Mouse (Mus musculus): Measurements from ENCODE around the gene Ptpn1. TPM values are rescaled to one million over a fixed set of nuclear protein-coding genes. Genes with fewer than 3 reads are reported as not detected.

Ptpn1 gene
- total RNA-seq, 2 experiments from 2014 or later: 43.1 to 50.2 TPM

DNA sequence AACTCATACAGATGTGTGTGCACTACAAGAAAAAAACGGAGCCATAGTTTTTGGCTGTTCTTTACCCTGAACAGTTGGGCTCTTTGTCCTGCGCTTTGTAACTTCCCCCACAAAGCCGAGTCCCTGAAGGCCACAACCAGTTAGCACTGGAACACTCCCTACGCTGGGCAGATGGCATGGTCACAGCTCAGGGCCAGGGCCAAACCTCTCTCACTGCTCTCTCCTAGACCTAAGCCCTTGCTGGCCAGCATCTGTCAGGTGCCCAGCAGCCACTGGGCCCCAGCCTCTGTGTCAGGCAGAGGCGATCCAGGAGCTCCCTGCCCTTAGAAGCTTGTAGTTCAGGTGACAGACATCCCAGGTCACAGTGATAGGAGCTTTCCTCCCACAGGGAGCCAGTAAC lies 13.6 kb downstream of the Ptpn1 start:
- DNase-seq: peak; percentile 51

DNA sequence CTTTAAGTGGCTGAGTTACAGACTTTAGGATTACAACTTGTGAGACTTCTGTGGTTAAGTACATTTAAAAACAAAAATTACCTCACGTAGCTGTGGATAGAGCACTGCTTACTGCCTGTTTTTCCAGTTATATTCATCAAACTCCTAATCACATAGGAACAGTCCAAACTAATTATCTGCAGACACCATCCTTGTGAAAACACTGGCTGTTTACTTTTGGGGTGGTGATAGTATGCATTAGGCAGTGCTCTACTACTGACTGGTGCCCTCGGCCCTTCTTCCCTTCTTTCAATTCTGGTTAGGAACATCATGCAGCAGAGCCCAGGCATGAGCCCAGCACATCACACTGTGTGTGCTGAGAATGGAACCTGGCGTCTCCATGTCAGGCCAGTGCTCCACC lies 15.4 kb downstream of the Ptpn1 start:
- DNase-seq: no peak

DNA sequence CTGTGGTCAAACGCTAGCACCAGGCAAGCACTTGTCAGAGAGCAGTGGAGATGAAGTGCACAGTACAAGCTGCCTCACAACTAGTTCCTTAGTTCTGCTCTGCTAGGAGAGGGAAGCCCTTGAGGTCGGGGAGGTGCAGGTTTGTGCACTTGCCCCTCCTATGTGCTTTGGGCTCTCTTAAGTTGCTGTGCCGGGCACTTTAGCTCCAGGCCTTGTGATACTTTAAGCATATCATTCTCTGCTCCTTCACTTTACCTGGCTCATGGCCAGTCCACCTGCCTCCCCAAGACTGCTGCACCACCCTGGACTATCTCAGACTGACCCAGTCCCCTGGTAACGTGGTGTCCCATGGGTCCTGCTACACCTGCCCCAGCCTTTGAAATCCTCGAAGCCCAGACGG lies 16.2 kb downstream of the Ptpn1 start:
- DNase-seq: no peak

DNA sequence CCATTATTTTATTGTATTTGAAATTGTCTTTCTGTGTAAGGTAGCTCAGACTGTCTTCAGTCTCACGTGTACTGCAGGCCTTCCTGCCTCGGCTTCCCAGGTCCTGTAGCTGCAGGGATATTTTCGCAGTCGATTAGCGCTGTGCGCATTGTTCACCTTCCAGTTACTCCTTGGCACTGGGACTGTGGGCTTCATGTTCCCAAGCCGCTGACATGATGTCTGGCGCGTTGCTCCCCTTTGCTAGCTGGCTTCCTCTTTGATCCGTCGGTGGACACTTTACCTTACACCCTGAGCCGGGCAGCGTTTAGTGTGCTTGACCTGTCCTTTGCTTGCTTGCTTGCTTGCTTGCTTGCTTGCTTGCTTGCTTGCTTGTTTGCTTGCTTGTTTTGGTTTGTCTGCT lies 16.7 kb downstream of the Ptpn1 start:
- no peak for DNase-seq

DNA sequence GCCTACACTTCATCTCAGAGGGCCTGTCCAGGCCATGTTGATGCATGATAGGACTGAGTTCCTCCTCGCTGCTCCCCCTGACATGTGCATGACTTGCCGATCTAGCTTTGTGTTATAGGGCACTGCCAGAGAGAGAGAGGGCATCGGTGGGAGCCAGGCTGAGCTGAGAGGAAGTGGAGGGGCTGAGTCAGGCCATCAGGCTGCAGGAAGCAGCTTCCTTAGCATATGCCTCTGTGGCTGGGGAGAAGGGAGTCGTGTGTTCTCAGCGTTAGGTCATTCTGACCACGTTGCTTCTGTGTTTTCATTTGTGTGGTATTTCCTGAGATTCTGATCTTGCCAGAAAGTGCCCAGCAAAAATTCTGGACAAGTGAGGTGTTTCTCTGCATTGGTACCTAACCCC lies 17.4 kb downstream of the Ptpn1 start:
- no peak for DNase-seq

DNA sequence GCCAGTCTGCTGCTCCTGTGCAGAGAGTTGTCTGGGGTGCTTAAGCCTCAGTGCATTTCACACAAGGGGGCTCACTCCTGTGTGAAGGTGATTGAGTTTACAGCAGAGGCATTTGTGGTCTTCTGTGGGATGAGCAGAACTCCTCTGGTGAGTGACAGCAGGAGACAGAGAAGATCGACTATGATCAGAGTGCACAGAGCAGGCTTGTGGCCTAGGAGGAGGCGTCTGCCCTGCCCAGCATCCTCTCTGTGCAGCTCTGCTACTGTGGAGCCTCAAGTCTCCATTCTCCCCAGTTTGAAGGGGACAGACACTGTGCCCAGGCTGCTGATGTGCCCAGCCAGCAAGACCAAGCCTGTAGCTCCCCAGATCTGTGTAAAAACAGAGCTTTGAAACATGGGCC lies 18.0 kb downstream of the Ptpn1 start:
- DNase-seq: no peak

DNA sequence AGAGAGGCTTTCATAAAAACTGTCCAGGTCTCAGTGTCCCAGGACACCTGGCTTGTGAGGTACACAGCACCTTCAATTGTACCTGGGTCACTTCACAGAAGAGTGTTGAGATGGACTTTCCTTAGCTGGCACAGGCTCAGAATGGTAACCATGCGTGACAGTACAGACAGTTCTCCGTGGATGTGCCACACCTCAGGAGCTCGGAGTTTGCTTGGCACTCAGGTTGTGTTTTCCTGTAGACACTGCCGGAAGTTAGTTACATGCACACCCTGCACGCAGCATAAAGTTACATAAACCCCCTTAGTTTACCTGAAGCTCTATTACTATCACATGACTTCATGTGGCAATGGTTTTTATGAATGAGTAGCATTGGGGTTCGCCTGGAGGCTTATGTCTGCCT lies 18.8 kb downstream of the Ptpn1 start:
- DNase-seq: no peak

DNA sequence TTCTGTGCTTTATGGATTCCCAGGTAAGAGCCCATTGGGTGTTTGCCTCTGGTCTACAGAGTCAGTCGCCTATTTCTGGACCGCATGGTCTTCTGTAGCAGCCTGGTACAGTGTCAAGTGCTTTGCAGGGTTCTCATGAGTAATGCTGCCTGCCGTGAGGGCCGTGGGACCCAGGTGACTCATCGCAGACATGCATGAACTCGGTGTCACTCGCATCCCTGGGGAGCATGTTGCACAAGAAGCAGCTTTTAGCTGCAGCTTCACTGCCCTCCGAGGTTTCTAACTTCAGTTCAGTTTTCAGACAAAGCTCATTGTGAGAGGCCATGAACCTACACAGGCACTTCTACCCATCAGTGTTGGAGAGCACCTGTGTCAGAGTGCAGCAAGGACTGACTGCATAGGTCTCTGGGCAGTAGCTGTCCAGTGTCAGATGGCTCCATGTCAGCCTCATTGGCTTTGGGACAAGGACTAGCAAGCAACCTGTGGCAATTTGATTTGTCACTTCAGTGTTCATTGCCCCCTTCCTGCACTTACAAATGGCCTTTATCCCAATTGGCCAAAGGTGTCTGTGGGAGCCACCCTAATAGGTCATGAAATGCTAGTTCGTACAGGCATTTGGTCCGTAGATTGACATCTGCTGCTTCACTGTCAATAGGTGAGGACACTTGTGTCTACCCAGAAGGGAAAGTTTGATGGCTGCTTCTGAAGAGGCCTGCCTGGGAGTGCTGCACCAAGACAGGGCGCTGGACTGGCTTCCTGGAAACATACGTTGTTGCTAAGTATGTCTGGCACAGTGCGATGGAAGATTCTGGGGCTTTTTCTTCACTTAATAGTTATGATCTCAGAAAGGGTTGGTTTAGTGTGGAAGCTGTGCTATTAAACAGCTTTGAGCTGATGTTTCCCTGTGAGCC lies 19.7 kb downstream of the Ptpn1 start:
- DNase-seq: peak; percentile 63

DNA sequence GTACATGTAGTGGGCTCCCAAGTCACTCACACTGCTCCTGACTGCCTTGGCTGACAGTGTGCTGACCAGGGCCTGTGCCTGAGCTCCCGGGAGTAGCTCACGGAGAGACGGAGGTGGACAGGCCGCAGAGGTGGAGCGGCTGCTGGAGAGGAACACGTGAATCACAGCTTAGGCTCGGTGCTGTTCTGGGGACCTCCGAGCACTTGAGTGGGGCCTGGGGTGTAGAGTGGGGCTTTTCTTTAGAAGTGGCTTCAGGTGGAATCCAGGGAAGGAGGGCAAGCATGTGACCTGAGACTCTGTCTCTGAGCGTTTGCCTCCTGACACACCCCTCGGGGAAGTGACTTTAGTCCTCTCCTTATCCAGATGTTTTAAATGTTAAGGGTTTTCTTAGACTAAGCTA lies 22.0 kb downstream of the Ptpn1 start:
- no peak for DNase-seq

DNA sequence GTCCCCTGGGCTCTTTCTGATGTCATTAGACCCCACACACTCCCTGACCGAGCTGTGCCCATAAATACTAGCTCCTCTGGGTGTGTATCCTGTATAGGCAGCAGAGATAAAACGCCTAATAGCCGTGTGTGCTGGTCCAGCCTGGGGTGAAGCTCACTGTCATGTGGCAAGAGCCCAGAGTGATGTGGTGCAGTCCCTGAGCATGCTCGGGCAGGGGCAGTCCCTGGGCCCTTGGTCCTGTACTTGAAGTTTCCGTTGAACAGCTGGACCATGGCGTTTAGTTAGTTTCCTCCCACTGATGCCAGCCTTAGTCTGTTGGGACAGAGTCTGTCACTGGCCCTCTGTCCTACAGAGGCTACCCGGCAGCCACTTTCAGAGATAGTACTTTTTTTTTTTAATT lies 23.1 kb downstream of the Ptpn1 start:
- no peak for DNase-seq

DNA sequence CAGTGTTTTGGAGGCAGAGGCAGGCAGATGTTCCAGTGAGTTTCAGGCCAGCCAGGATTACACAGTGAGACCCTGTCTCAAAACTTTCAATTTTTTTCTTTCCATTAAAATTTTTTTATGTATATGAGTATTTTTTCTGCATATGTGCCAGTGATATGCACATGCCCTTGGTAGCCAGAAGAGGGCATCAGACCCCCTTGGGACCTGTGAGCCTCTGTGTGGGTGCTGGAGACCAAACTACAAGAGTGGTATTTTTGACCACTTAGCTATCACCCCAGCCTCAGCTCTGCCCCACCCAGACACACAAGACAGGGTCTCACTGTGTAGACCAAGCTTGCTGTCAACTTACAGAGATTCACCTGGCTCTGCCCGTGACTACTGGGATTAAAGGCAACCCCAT lies 25.7 kb downstream of the Ptpn1 start:
- no peak for DNase-seq

DNA sequence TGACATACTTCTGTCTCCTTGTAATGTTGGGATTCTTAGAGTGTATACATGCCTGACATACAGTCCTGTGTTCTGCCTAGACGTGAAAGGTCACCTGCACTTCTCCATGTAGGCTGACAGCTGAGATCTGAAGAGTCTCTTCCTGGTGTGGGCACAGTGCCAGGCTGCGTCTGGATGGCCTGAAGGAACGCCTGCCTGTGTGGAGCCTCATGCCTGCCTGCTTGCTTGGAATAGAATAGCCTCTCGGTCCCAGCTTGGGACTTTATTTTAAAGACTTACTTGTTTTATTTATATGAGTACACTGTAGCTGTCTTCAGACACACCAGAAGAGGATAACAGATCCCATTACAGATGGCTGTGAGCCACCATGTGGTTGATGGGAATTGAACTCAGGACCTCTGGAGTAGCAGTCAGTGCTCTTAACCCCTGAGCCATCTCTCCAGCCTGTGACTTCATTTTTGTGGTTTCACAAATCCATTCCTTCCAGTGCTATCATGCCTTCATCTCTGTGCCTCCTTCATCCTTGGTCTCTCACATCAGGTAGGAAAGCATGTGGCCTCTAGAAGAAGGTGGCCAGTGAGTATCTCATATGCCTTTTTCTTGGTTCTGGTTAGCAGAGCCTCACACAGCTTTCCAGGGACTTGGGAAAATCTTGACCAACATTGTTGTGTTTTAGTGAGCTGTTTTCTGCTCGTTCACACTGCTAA lies 26.4 kb downstream of the Ptpn1 start:
- peak; percentile 71 for DNase-seq

DNA sequence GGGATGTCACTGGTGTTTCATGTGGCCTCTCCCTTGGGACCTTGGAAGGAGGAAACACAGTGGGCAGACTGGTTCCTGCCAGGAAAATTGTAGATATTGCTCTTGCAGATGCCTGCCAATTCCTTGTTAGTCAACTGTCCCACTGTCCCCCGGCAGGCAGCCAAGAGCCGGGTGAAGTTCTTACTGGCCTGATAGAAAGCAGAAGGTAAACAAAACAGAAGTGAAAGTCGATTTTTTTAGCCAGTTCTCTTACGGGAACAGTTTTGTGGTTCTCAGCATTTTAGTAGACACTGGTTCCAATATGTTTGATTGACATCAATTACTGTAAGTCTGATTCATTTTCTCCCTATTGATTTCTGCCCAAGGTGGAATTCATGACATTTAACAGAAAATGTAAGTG lies 27.0 kb downstream of the Ptpn1 start:
- DNase-seq: peak; percentile 93

DNA sequence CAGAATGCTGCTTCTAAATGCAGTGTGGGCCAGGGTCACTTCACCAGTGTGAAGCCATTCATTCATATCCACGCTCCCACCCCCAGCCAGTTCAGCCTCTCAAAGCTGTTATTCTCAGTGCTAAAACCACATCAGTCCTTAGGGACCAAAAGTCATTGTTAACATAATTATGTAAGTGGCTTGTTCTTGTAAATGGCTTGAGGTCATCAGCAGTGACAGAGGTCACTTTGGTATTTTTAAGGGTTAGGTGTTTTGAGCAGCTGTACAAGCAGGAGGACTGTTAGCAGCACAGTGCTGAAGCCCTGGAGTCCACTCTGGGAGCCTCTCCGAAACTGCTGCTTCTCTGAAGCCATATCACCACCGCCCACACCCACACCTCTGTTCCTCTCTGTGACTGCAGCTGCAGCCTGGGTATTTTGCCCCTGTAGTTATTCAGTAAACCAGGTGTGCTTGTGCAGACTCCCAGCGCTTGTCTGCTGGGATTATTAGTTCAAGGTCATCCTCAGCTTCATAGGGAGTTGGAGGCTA lies 27.6 kb downstream of the Ptpn1 start:
- no peak for DNase-seq

DNA sequence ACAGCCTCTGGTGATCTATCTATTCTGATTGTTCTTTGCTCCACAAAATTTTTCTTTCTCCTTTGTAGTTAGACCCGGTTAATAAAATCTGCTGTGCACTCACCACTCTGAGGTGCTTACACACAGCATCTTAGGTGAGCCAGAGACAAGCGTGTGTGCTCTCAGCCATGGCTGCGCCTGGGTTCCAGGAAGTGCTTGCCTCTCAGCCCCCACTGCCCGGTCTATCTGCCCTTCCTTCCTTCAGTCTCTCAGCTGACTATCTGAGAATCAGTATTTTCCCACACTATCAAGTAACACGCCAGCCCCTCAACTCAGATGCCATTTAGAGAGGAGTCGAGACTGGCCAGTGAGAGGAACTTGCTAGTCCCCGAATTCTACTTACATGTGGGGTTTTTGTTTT lies 28.1 kb downstream of the Ptpn1 start:
- DNase-seq: no peak

DNA sequence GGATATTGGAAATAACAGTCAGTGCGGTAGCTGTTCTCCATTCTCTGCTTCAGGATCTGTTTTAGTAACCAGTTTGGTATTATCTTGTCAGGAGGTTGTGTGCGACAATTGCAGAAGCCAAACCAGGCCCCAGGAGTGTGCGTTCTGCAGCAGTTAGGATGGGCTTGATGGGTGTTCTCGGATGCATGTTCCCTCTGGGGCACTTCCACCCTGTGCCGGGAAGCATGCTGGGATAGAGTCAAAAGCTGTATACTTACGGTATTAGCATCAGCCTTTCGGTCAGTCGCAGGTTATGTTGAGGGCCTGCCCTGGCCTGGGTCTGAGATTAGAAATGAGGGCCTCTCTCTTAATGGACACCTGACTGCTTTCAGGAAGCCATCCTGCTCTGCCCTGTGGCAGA lies 28.7 kb downstream of the Ptpn1 start:
- no peak for DNase-seq

DNA sequence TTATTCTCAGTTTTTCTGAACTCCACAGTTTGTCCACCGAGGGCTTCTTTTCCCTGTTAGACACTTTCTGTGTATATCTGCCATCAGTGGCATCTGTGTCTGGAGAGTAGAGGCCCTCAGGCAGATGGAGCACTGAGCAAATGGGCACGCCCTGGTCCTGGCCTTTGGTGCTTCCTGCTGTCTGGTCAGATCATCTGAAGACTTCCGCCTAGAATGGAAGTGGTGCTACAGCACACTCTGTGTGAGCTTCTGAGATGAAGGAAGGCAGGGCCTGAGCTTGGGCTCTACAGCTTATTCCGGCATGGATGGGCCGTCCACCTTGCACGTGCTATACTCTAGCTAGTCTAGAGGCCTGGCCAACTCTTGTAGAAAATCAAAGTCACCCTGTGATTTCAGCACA lies 30.5 kb downstream of the Ptpn1 start:
- DNase-seq: no peak

DNA sequence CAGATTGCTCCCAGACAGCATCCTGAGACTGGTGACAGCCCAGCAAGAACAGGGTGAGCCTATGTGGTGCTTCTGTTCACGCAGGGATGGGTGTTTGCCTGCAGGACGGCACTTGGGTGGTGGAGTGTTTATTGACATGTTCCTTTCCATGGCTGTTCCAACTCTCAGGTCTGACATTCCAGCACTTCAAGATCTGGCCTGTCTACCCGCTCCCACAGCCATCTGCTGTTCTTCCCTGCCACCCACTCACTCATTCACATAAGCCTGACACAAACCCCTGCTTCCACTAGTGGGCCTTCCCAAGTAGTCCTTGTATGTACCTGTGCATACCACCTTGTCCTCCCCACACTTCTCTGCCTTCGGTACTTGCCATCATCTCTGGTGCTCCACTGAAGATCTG lies 31.3 kb downstream of the Ptpn1 start:
- DNase-seq: no peak

DNA sequence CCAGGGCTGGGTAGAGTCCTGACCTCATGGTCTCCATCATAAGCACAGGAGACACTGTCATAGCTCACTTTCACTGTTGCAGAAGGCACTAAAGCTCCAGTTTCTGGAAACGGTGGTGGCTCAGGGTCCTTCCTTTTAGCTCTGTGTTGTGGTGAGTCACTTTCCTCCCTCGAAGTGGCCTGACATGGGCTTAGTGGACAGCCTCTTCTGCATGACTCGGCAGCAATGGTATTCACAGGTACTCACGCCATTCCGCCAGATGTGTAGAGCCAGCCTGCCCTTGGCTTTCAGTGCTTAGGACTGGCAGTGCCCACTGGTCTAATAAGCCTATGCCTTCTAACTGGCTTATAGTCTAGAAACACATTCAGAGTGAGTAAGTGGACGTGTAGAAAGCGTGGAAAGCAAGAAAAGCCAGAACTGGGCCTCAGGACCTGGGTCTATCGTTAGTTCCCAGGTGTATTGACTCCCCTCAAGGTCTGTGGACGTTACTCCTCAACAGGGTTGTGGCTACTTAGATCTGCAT lies 32.0 kb downstream of the Ptpn1 start:
- no peak for DNase-seq

DNA sequence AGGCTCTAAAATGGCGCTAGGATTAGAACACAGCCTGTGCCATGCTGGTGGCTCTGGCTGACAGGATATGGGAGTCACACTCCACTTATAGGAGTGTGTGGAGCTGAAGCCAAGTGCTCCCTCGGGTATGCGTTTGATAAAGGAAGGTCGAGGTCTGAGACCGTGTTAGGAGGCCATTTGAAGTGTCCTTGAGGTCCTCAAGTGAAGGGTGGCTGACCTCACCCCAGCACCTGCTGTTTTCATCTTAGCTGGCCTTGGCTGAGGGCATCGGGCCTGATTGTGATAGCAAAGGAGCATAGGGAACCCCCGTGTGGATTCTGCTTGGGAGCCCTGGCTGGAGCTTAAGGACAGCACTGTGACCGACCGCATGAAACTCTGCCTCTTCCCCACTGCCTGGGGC lies 32.5 kb downstream of the Ptpn1 start:
- DNase-seq: no peak

DNA sequence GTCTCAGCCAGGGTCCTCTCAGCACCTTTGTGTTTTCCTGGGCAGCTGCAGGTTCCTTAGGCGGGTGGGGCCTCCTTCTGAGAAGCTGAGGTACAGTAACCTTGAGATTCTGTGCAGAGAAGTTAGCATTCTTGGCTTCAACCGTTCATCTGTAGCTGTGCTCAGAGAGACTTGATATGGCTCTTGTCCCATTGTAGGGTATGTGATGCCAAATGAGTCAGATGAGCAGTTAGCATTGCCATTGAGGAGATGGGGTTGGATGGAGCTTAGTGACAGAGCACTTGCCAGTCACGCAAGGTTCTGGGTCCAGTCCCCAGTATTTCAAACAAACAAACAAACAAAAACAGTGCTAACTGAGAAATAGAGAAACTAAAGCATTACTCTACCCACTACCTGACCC lies 34.1 kb downstream of the Ptpn1 start:
- no peak for DNase-seq

DNA sequence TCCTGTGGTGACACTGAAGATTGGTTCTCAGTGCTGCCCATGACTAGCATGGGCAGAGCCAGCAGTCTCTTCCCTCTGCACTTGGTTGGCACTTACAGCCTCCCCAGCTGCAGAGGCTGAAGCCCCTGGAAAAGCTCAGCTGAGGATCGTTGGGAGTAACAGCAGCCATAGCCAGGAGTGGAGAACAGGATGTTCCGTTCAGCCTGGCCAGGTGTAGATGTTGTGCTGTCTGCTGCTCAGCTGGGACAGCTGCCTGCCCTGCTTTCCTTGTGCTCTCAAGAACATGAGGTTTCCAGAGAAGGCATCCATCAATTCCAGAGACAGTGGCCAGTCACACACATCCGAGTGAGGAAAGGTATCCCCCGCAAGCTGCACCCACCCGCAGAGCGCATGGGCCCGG lies 36.6 kb downstream of the Ptpn1 start:
- no peak for DNase-seq

DNA sequence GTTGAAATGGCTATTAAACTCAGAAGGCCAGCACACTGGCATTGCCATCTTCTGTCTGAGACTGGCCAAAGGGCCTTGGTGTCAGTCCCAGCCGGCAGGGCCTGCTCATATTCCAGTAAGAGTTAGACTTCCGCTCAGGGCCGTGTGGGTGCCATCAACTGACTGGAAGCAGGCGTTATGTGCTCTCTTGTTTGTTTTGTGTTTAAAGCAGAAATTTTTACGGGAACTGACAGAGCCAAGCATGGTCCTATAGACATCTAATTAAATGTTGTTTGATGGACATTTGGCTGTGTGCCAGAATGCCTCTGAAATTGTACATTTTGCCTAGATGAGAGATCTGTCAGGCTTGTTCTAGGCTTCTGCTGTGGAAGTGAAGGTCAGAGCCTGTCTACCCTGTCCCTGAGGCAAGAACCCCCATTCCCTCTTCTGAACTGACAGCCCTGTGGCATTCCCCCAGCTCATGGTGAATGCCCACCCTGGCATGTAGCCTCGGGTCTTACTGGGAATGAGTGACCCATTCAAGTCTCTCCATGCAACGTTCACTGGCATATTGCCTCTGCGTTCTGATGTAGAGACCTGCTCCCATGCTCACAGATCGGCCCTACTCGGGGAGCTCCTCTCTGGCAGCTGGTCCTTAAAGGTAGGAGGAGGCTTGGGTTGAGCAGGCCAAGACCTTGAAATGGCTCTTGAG lies 38.1 kb downstream of the Ptpn1 start:
- no peak for DNase-seq

All from adrenal gland, postnatal 10 days (tissue).